ENCODE assay signal across 15 mouse cellular contexts in genomic region chr6:115877239-115877638, GRCm38 (mm10).
"Had no signal": no experiment of that assay in that cellular context is flagged by ENCODE, and none has a peak within 500 bp of the region (broad histone marks: within the 10 kb centered on the region; RNA-seq: fewer than 3 reads in every experiment).

No protein-coding gene starts in this region.

- H3K4me1 ChIP-seq: neural tube, embryonic 15.5 days; stomach, embryonic 15.5 days had no signal

- H3K4me3 ChIP-seq: neural tube, embryonic 15.5 days; stomach, embryonic 15.5 days had no signal

- H3K27me3 ChIP-seq: neural tube, embryonic 15.5 days; stomach, embryonic 15.5 days had no signal

- DNase-seq: retina, postnatal 1 day; right cerebral cortex, adult 18-20 months; right cerebral cortex, postnatal 14 days; right cerebral cortex, postnatal 25 days; right cerebral cortex, postnatal 4 days; spleen, adult 18-20 months; thymus, adult 18-20 months; thymus, adult 2 months; thymus, postnatal 14 days; thymus, postnatal 25 days; thymus, postnatal 36 days; thymus, postnatal 4 days had no signal

- H3K9me3 ChIP-seq: neural tube, embryonic 15.5 days; stomach, embryonic 15.5 days had no signal

- H3K27ac ChIP-seq: neural tube, embryonic 15.5 days; stomach, embryonic 15.5 days; stomach, postnatal 0 days had no signal

- H3K9ac ChIP-seq: neural tube, embryonic 15.5 days; stomach, embryonic 15.5 days had no signal
